Mouse (Mus musculus) stomach, embryonic 15.5 days (tissue): ENCODE measurements around the gene Akap13. TPM values are rescaled to one million over a fixed set of nuclear protein-coding genes. Genes with fewer than 3 reads are reported as not detected.

ENCODE experiments used
- ATAC-seq: fragments of 200-750 bp; cut with Nextera tagmentation; 2 replicates; pipeline ENCODE4 v1.8.0; 2017; ENCODE audit warnings: low read depth, moderate number of reproducible peaks, moderate TSS enrichment; ENCODE audit not compliant: insufficient read depth, low FRiP score
- H3K27ac ChIP-seq: fragments of 300-500 bp; sonication (generic); 2 replicates; pipeline ENCODE4 v1.5.1; 2015; ENCODE audit warnings: mild to moderate bottlenecking, inconsistent platforms
- H3K27me3 ChIP-seq: fragments of 300-500 bp; sonication (generic); replicated peaks from 2 replicates; pipeline ENCODE4 v1.6.1; 2015; ENCODE audit warnings: inconsistent platforms
- H3K36me3 ChIP-seq: fragments of 300-500 bp; sonication (generic); 2 replicates; pipeline ENCODE4 v1.6.1; 2015; ENCODE audit warnings: inconsistent platforms
- H3K4me1 ChIP-seq: fragments of 300-500 bp; sonication (generic); 2 replicates; pipeline ENCODE4 v1.6.1; 2015; ENCODE audit warnings: inconsistent platforms
- H3K4me2 ChIP-seq: fragments of 300-500 bp; sonication (generic); 2 replicates; pipeline ENCODE4 v1.6.1; 2015; ENCODE audit warnings: mild to moderate bottlenecking, inconsistent platforms
- H3K4me3 ChIP-seq: fragments of 300-500 bp; sonication (generic); replicated peaks from 2 replicates; pipeline ENCODE4 v1.5.1; 2015; ENCODE audit warnings: inconsistent platforms
- H3K9ac ChIP-seq: fragments of 300-500 bp; sonication (generic); 2 replicates; pipeline ENCODE4 v1.6.1; 2015; ENCODE audit warnings: inconsistent platforms
- H3K9me3 ChIP-seq: fragments of 300-500 bp; sonication (generic); 2 replicates; pipeline ENCODE4 v1.6.1; 2016; ENCODE audit warnings: inconsistent platforms
- WGBS: fragments of 180-500 bp; shearing (Covaris S2); methylation state at CpG from one replicate; pipeline ENCODE4 v1.1.7; 2015; 5-methylcytosine and 5-hydroxymethylcytosine counted together
- polyA plus RNA-seq: library from polyadenylated mRNA; unstranded; fragments of >200 nt; fragmentation: Nextera tagmentation; extraction: Ambion mirVana; gene quantifications from 2 replicates; pipeline ENCODE4 v1.2.1, GENCODE M21; 2015

Akap13 gene
- polyA plus RNA-seq = 36.8 and 38.6 TPM in 2 replicates

DNA sequence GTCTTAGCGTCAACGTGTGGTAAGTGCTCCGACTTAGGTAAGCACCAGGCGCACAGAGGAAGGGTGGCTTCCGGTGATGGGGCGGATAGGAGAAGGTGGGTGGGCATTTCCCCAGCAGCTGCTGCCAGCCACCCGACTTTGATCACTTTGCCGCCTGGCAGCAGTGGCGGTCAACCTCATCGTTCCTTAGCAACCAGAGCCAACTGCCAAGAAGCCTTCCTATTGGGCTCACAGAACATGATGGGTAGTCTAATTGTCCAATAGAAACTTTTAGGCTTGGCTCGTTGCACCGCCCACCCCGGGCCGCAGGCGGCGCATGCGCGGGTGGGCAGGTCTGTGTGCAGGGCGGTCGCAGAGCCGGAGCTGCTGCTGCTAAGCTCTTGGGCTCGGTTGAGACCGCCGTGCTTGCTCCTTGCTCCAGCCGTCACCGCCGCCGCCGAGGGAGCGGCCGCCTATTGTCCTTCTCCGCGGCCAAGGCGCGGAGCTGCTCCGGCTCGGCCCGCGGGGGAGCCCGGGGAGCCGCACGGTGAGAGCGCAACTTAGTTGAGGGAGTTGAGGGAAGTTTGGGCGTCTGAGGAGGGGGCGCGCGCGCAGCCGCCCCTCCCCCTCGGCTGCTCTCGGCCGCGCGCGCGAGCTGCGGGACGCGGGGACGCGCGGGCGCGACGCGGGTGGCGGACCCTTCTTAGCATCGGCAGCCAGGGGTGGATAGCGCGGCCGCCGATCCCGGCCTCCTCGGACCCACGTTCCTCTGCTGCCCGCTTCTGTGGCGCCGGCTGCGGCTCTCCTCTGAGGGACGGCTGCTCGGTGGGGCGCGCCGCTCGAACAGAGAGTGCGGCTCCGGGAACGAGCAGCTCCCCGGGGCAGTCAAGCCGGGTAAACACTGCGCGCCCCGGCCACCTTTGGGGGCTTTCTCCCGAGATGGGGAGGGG is at the start of gene Akap13:
Gene Akap13, plus strand, starts transcription at position 312 of the 929 bp plus-strand sequence.
- Histone ChIP-seq H3K27me3 (no peaks in the 10 kb centered on the region), H3K9ac (peak within 1 kb of the TSS; percentile 71), H3K4me2 (peak within 1 kb of the TSS; percentile 69), H3K36me3 (no peaks in the 10 kb centered on the region), H3K4me3 (peak within 1 kb of the TSS; percentile 91), H3K4me1 (peaks cover 13% of the 10 kb centered on the region; the same call in 1 of the 2 replicates), H3K9me3 (no peaks in the 10 kb centered on the region), H3K27ac (peak within 1 kb of the TSS; percentile 99)
- peak; percentile 99 for ATAC-seq
- WGBS = under 1% methylated on average over 91 of the region's 94 CpGs

DNA sequence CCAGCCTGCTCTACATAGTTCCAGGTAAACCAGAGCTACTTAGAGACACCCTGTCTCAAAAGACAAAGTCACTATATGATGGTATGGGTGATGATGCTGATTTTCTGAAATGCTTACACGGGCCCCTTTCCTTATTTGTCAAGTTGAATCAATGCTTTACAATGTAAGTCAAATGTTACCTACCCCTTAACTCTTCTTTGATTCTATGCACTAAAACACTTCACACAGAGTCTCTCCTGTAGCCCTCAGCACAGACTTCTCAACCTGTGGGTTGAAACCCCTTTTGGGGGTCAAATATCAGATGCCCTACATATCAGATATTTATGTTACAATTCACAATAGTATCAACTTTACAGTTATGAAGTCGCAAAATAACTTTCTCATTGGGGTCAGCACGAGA is 44.7 kb upstream of the Akap13 start:
- no peak for ATAC-seq
- no peak overlapping the region for H3K9ac ChIP-seq
- no peak overlapping the region for H3K4me2 ChIP-seq
- 82% methylated on average over 3 of the region's 3 CpGs for WGBS
- no peak overlapping the region for H3K27ac ChIP-seq
- no peaks in the 10 kb centered on the region for H3K27me3 ChIP-seq
- H3K4me1 ChIP-seq = peaks cover 7% of the 10 kb centered on the region
- H3K9me3 ChIP-seq = no peaks in the 10 kb centered on the region
- H3K36me3 ChIP-seq = no peaks in the 10 kb centered on the region
- no peak overlapping the region for H3K4me3 ChIP-seq

DNA sequence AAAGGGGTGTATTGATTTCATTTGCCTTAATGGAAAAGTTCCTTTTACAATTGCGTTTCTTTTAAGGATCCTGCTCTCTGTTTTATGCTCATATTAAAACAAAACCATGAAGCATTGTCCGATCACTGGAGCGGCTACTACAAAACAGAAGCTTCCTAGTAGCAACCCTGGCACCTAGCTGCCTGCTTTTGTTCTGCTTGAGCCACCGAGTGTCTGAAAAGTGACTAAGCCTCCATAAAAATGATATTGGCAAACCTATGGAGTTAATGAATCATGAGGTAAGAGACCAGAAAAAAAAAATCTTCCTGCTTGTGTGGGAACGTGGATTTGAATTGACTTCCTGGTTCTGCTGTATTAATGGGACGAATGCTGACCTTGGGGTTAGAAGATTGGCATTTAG is 44.1 kb upstream of the Akap13 start:
- WGBS = 53% methylated on average over 6 of the region's 6 CpGs

DNA sequence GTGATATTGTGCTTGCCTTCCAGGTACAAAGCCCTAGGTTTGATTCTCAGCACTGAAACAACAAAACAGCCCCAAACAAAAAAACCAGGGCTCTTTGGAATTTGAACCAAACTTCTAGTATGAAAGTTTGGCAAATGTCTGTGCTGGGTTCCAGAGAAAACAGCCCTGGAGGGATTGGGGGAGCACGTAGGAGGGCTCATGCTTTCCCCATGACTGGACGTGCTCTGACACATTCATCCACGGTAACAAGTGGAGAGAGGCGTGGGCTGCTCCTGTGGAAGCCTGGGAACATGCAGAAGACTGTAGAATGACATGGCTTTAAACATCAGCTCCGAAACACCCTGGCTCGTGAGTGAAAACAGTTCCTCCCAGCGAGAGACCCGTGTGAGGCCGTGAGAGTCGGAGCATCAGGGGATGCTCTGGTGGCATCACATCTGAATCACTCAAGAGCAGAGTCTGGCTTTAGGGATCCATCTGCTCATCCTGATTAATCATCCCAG is 43.3 kb upstream of the Akap13 start:
- H3K4me2 ChIP-seq = no peak overlapping the region
- no peaks in the 10 kb centered on the region for H3K27me3 ChIP-seq
- no peak overlapping the region for H3K4me3 ChIP-seq
- WGBS = 59% methylated on average over 10 of the region's 10 CpGs
- no peaks in the 10 kb centered on the region for H3K9me3 ChIP-seq
- no peak overlapping the region for H3K9ac ChIP-seq
- no peak for ATAC-seq
- 0 out of 2 replicates have a peak overlapping the region, but pooled peaks have one; percentile 3 for H3K27ac ChIP-seq
- H3K36me3 ChIP-seq = no peaks in the 10 kb centered on the region
- H3K4me1 ChIP-seq = peaks cover 7% of the 10 kb centered on the region

More for the DNA sequence above, 44.1 kb upstream of the Akap13 start:
- no peaks in the 10 kb centered on the region for H3K27me3 ChIP-seq
- no peaks in the 10 kb centered on the region for H3K9me3 ChIP-seq
- ATAC-seq = no peak
- H3K27ac ChIP-seq = no peak overlapping the region
- H3K36me3 ChIP-seq = no peaks in the 10 kb centered on the region
- no peak overlapping the region for H3K4me3 ChIP-seq
- peaks cover 7% of the 10 kb centered on the region for H3K4me1 ChIP-seq
- no peak overlapping the region for H3K4me2 ChIP-seq
- H3K9ac ChIP-seq = no peak overlapping the region

DNA sequence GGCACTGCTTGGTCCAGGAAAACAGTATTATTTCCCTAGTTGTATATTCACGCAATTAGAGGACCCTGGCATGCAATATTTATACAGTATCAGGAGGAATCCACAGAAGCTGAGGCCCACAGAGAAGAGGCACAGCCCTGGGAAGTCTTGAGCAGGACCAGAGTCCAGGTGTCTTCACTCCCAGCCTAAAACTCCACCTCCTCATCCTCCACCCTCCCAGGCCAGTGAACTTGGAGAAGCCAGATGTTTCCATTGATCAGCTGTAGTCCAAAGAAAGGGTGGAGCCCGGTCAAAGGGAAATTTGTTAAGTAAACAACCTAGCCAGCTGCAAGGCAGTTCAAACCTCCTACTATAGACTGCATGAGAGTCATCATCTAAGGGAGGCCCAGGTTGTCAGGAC is 42.8 kb upstream of the Akap13 start:
- Histone ChIP-seq H3K27ac (no peak overlapping the region), H3K27me3 (no peaks in the 10 kb centered on the region), H3K36me3 (no peaks in the 10 kb centered on the region), H3K9ac (no peak overlapping the region), H3K9me3 (no peaks in the 10 kb centered on the region), H3K4me3 (no peak overlapping the region), H3K4me1 (peaks cover 7% of the 10 kb centered on the region), H3K4me2 (no peak overlapping the region)
- ATAC-seq = no peak
- WGBS = 34% methylated on average over 2 of the region's 2 CpGs

DNA sequence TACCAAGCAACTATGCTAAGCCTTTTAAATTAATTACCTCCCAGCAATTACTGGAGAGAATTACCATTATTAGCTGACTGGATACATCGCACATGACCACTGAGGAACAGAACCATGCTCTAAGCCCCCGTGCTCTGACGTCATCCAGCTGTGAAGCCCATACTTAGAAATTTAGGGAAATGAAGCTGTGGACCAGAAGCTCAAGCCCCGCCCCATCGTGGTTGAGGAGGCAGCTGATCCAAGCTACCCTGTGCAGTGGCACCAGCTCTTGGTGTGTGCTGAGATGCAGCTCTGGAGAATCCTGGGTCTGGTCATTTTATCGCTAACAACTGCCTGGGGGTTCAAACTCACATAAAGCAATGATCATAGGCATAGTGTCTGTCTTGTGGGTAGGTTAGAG is 41.4 kb upstream of the Akap13 start:
- WGBS = 71% methylated on average over 6 of the region's 6 CpGs
- peaks cover 7% of the 10 kb centered on the region for H3K4me1 ChIP-seq
- ATAC-seq = no peak
- no peaks in the 10 kb centered on the region for H3K36me3 ChIP-seq
- no peak overlapping the region for H3K4me2 ChIP-seq
- no peak overlapping the region for H3K27ac ChIP-seq
- H3K9ac ChIP-seq = no peak overlapping the region
- no peaks in the 10 kb centered on the region for H3K27me3 ChIP-seq
- H3K4me3 ChIP-seq = no peak overlapping the region
- no peaks in the 10 kb centered on the region for H3K9me3 ChIP-seq

DNA sequence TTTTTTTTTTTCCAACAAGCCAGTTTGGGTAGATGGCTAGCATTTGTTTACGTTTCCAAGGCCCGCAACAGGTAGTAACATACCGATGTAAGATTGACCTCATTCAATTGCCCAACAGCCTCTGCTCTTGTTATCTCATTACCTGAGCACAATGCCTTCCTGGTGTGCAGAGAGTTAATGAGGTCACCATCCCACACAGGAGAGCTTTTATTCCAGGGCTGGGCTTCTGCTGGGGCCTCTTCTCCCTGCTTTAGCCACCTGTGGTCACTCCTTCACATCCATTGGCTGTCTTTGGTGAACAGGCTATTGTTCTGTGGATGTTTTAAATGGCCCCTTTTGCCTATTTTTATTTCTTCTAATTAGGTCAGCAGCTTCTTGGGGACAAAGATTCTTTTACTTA is 41.0 kb upstream of the Akap13 start:
- Histone ChIP-seq H3K4me1 (peaks cover 7% of the 10 kb centered on the region), H3K27ac (no peak overlapping the region), H3K9ac (no peak overlapping the region), H3K4me3 (no peak overlapping the region), H3K4me2 (no peak overlapping the region), H3K36me3 (no peaks in the 10 kb centered on the region), H3K9me3 (no peaks in the 10 kb centered on the region), H3K27me3 (no peaks in the 10 kb centered on the region)
- WGBS = 63% methylated on average over 3 of the region's 3 CpGs
- ATAC-seq = no peak

DNA sequence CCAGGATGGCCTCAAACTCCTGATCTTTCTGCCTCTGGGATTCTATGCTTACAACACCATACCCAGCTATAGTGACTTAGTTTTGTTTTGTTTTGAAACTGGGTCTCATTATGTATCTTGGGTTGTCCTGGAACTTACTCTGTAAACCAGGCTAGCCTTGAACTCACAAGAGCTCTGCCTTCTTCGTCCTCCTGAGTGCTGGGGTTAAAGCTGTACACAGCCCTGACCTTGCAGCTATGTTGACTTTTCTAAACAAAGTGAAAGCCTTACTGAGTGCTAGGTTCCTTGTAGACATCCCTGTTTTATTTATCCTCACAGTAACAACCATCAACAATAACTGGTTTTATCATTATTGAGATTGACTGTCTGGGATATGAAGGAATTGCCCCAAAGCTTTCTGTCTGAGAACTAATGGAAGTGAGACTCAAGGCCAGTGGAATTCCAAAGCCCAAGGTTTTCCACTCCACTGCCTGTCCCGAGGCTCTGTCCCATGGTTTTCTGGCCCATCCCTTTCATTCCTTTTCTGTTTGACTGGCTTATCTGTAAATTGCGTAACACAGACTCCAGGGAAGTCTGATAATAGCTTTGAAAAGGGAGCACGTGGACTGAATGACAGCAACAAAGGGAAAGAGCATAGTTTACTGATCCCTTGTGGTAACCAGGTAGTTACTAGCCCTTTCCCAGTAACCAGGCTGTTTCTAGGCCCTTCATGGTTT is 40.0 kb upstream of the Akap13 start:
- H3K36me3 ChIP-seq = no peaks in the 10 kb centered on the region
- no peak overlapping the region for H3K4me2 ChIP-seq
- H3K4me1 ChIP-seq = peaks cover 7% of the 10 kb centered on the region
- no peak overlapping the region for H3K4me3 ChIP-seq
- H3K27me3 ChIP-seq = no peaks in the 10 kb centered on the region
- 39% methylated on average over 4 of the region's 4 CpGs for WGBS
- ATAC-seq = peak; percentile 52; the same call in 1 of the 2 replicates
- H3K27ac ChIP-seq = peak overlapping the region; percentile 80
- H3K9ac ChIP-seq = no peak overlapping the region
- no peaks in the 10 kb centered on the region for H3K9me3 ChIP-seq

DNA sequence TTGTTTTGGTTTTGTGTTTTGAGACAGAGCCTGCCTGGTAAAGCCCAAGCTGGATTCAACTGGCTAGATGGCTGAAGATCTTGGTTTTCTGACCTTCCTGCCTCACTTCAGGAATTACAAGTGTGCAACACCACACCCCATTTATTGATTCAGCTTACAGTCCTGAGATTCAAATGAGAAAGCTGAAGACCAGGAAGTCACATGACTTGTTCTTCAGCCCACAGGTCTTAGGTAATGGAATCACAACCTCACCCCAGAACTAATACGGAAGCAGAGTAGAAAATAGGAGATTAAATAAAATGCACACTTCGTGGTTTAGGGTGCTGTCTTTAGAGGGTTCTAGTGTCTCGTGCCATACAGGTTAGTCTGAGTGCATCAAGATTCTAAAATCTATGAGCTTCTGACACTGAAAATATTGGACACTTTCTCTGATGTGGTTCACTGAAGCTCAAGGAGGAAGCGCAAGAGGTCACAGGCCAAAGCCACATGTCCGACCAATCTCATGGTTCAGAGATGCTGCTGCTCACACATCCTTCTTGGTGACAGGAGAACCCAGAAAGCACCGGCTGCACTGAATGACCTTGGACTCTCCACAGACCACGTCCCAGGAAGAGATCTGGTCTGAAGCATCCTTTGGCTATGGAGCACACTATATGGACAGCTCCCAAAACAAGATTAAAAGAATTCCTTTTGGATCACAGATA is 39.3 kb upstream of the Akap13 start:
- Histone ChIP-seq H3K4me3 (no peak overlapping the region), H3K9me3 (no peaks in the 10 kb centered on the region), H3K4me2 (no peak overlapping the region), H3K27ac (peak overlapping the region; percentile 80), H3K4me1 (peaks cover 7% of the 10 kb centered on the region), H3K36me3 (no peaks in the 10 kb centered on the region), H3K27me3 (no peaks in the 10 kb centered on the region), H3K9ac (no peak overlapping the region)
- ATAC-seq = peak; percentile 59
- WGBS = 72% methylated on average over 7 of the region's 7 CpGs

DNA sequence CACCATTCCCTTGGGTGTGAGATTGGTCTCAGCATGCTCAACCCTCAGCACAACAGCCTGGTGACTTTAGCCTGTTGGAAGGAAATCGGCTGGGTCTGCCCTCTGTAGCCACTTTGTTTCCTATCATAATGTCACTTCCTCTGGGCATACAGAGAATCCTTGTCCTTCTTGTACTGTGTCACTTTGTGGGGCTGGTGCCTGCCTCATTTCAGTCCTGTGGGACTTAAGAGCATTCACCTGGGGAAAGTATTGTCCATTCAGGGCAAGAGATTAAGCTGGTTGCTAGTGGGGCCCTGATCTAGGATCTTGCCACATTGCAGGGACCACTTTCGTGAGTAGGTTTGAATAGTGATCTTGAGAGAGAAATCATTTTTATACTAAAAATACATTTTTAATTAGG is 34.4 kb upstream of the Akap13 start:
- Histone ChIP-seq H3K27ac (no peak overlapping the region), H3K36me3 (no peaks in the 10 kb centered on the region), H3K4me2 (no peak overlapping the region), H3K4me3 (no peak overlapping the region), H3K9me3 (no peaks in the 10 kb centered on the region), H3K4me1 (no peaks in the 10 kb centered on the region), H3K27me3 (no peaks in the 10 kb centered on the region), H3K9ac (no peak overlapping the region)
- ATAC-seq = no peak
- 80% methylated on average over 2 of the region's 2 CpGs for WGBS

DNA sequence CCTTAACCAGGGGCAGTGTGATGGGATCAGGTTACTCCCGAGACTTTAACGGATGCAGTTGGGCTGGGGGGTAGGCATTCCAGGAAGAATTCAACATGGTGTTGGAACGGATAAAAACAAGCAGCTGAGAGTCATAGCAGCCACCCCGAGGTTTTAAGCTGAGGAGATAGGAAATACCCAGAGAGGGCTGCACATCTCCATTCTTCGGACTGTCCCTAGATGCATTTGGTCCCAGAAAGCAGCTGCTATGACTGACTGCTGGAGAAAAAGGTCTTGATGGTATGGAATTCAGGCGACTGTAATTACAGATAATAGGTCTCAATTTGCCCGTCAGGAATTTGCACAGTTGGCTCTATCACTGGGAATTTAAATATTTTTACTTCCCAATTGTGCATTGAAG is 31.2 kb upstream of the Akap13 start:
- Histone ChIP-seq H3K36me3 (no peaks in the 10 kb centered on the region), H3K27me3 (no peaks in the 10 kb centered on the region), H3K9me3 (no peaks in the 10 kb centered on the region), H3K9ac (no peak overlapping the region), H3K4me3 (no peak overlapping the region), H3K4me2 (no peak overlapping the region), H3K4me1 (no peaks in the 10 kb centered on the region), H3K27ac (no peak overlapping the region)
- WGBS = 50% methylated on average over 7 of the region's 7 CpGs
- no peak for ATAC-seq
